Mouse (Mus musculus): ENCODE measurements at regions not wholly inside any gene's neighbourhood (a gene's known extent, or its start where the extent isn't known, plus 50 kb on each side); places are given as distances from the start of the nearest gene placed in this dataset.
A peak's percentile ranks its signal among the peaks of the same experiment; 100 is the strongest.

DNA sequence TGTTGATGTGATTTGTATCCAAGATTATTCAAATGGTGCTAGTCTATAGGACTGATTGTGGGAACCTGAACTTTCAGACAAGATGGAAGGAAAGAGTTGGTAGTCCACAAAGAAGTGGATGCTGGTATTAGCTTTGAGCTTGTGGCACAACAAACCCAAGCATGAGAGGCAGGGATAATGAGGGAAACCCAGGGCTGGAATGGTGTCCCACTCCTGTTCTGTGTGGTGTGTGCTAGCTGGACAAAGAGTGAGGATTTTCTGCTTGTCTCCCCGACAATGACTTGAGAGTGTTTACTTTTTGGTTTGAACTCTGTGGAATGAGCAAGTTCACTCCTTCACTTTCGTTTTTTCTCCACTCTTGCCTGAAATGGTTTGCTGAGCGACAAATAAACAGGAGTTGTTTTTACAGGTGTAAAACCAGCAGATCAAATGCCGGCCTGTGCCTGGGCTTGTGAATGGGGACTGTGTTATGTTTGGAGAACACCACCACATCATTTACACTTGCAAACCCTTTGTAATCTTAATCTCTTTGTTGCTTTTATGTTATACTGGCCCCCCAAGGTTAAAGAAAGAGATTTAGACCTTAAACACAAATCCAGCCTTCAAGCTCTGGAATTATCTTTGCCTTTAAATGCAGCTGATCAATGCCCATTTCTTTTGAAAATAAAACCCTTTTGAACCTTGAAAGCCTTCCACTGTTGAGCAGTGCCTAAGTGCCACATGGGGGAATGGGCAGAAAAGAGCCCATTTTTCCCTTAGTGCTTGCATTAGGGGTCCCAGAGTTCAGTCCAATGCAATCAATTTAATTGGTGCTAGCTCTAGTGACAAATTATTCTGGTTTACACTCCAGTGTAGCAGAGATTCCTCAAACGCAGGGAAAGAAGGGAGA, 349.4 kb downstream of the Bcl11a start:
- Histone ChIP-seq H3K9me3 (no peaks in the 10 kb centered on the region), H3K36me3 (no peaks in the 10 kb centered on the region), H3K4me3 (no peak overlapping the region), H3K4me1 (replicated peaks) (no peaks in the 10 kb centered on the region; the same call in 1 of the 2 replicates), H3K27ac (no peak overlapping the region), H3K27me3 (ENCODE audit: insufficient read depth, poor library complexity, severe bottlenecking) (peaks cover 6% of the 10 kb centered on the region; the same call in 1 of the 2 replicates)
- DNase-seq (ENCODE audit: low spot score), result no peak
- WGBS, result 27% methylated on average over 5 of the region's 5 CpGs

DNA sequence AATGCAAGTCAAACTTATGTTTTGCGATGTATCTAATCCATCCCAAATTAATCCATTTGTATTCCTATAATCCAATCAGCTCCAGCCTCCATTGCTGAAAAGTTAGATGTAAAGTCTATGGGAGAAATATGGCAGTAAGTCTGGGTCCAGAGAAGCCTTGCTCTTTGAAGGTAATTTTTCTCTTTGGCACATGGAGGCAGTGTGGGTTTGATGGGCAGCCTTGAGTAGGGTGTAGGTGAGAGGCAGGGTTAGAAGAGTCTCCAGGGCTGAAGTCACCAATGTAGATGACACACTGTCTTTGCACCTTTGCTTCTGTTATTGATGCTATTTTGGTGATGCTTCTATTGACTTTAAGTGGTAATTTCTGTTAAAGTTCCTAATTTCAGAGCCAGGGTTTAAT, 370.8 kb downstream of the Bcl11a start:
- WGBS, result 96% methylated on average over 1 of the region's 1 CpGs
- Histone ChIP-seq H3K4me3 (no peak overlapping the region), H3K36me3 (no peaks in the 10 kb centered on the region), H3K27ac (no peak overlapping the region), H3K27me3 (ENCODE audit: insufficient read depth, poor library complexity, severe bottlenecking) (no peaks in the 10 kb centered on the region), H3K9me3 (no peaks in the 10 kb centered on the region), H3K4me1 (replicated peaks) (peaks cover 4% of the 10 kb centered on the region)
- no peak for DNase-seq (ENCODE audit: low spot score)

DNA sequence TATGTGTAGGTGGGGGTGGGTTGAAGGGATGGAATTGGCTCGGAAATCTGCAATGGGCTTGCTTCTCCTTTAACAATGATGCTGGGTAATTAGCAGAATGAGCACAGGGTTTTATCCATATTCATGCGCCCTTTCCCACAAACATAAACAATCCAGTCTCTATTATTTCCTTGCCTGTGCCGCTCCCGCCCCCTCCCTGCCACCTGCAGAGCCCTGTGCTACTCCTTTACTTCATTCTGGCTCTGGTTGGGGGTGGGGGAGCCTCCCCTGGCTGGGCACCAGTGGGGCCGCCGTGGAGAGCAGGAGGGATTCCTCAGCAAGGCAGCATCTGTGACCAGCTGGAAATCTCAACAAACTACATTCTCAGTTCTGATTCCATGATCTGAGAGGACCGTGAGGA, 374.4 kb downstream of the Bcl11a start:
- Histone ChIP-seq H3K27me3 (ENCODE audit: insufficient read depth, poor library complexity, severe bottlenecking) (no peaks in the 10 kb centered on the region), H3K4me3 (no peak overlapping the region), H3K27ac (0 out of 2 replicates have a peak overlapping the region, but pooled peaks have one; percentile 3), H3K9me3 (no peaks in the 10 kb centered on the region), H3K4me1 (replicated peaks) (peaks cover 4% of the 10 kb centered on the region), H3K36me3 (no peaks in the 10 kb centered on the region)
- 34% methylated on average over 7 of the region's 7 CpGs for WGBS
- no peak for DNase-seq (ENCODE audit: low spot score)

DNA sequence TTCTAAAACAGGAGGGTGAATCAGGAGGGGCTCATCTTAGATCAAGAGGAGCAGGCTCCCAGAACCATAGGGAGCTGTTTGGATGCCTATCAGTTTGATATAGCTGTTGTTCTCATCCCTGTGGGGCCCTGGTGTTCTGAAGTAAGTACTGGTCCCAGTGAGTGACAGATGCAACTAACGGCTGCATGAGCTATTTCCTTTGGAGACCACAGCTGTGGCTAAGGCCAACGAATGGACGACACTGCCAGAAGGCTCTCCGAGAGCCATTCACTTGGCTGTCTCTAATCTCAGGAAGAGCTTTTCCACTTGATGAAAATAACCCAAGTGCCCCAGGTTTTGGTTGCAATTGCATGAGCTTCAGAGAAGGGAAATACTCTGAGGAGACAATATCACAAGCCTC, 386.8 kb downstream of the Bcl11a start:
- WGBS, result 78% methylated on average over 4 of the region's 4 CpGs
- H3K27ac ChIP-seq, result no peak overlapping the region
- no peaks in the 10 kb centered on the region for H3K36me3 ChIP-seq
- H3K27me3 ChIP-seq (ENCODE audit: insufficient read depth, poor library complexity, severe bottlenecking), result no peaks in the 10 kb centered on the region
- no peak overlapping the region for H3K4me3 ChIP-seq
- H3K9me3 ChIP-seq, result no peaks in the 10 kb centered on the region
- no peak for DNase-seq (ENCODE audit: low spot score)
- no peaks in the 10 kb centered on the region for H3K4me1 ChIP-seq (replicated peaks)

DNA sequence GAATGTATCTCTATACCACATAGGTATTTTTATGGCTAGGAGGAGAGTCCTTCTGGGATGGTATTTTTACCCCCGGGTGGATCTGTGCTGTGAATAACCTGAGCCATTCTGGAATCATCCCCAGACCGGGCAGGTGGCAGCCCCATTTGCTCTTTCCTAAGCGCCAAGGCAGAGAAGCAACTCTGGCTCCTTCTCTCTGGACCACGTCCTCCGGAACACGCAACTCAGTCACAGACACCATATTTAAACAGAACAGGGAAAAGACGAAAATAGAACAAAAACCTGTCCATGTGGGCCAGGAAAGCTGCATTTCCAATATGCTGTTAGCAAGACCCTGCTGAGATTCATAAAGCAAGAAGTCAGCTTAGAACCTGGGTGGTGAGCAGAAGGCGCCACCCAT, 389.6 kb downstream of the Bcl11a start:
- H3K4me1 ChIP-seq (replicated peaks), result no peaks in the 10 kb centered on the region
- no peak overlapping the region for H3K4me3 ChIP-seq
- H3K9me3 ChIP-seq, result no peaks in the 10 kb centered on the region
- no peak for DNase-seq (ENCODE audit: low spot score)
- no peak overlapping the region for H3K27ac ChIP-seq
- WGBS, result 93% methylated on average over 8 of the region's 8 CpGs
- no peaks in the 10 kb centered on the region for H3K27me3 ChIP-seq (ENCODE audit: insufficient read depth, poor library complexity, severe bottlenecking)
- H3K36me3 ChIP-seq, result no peaks in the 10 kb centered on the region

DNA sequence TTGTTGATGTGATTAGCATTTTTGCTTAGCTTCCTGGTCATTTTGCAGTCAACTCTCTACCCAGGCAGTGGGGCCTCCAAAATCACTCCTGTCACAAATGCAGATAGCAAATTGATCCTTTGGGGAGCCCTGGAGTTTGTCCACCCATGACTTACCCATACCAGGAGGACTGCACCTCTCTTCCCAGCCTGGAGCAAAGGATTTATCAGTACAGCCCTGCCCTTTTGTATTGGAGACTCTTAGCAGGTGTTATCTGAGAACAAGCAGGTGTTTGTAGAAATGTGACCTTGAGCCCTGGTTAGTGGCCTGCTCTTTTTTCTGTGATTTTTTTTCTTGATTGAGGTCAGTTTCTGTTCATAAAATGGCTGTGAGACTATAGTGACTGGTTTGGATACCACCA, 392.6 kb downstream of the Bcl11a start:
- Histone ChIP-seq H3K27ac (no peak overlapping the region), H3K4me1 (replicated peaks) (no peaks in the 10 kb centered on the region), H3K9me3 (no peaks in the 10 kb centered on the region), H3K27me3 (ENCODE audit: insufficient read depth, poor library complexity, severe bottlenecking) (no peaks in the 10 kb centered on the region), H3K4me3 (no peak overlapping the region), H3K36me3 (no peaks in the 10 kb centered on the region)
- no peak for DNase-seq (ENCODE audit: low spot score)

DNA sequence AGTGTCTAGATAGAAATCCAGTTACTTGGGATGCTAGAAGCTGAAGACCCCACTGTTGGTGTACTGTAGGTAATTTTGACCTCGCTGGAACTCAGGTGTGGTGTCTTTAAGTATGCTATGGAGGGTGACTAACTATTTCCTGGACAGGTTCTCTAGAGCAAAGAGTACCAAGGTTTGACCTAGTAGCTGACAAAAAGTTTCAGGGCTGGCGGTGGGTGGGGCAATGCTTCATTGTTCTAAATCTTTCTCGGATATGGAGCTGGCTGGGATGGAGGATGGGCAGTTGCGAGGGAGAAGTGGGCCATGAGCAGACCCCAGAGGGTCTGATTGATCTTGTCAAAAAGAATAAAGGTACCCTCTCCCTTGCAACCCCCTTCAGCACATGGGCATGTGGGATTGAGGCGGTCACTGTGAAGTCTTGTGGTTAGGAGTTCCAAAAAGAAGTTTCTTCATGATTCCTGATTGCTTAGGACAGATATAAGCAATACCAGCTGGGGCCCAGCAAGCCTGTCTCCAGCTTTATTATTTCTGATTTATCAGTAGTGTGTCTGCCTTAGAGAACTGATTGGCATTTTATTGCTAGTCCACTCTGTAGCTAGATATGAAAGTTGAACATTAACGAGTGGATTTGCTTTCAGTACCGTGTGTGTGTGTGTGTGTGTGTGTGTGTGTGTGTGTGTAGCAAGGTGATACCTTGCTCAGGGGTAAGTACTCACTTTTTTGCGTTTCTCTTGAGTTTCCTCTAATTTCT, 394.9 kb downstream of the Bcl11a start:
- Histone ChIP-seq H3K27me3 (ENCODE audit: insufficient read depth, poor library complexity, severe bottlenecking) (no peaks in the 10 kb centered on the region), H3K9me3 (no peaks in the 10 kb centered on the region), H3K4me3 (no peak overlapping the region), H3K36me3 (no peaks in the 10 kb centered on the region), H3K4me1 (replicated peaks) (no peaks in the 10 kb centered on the region), H3K27ac (no peak overlapping the region)
- DNase-seq (ENCODE audit: low spot score), result no peak
- WGBS, result 81% methylated on average over 8 of the region's 8 CpGs

DNA sequence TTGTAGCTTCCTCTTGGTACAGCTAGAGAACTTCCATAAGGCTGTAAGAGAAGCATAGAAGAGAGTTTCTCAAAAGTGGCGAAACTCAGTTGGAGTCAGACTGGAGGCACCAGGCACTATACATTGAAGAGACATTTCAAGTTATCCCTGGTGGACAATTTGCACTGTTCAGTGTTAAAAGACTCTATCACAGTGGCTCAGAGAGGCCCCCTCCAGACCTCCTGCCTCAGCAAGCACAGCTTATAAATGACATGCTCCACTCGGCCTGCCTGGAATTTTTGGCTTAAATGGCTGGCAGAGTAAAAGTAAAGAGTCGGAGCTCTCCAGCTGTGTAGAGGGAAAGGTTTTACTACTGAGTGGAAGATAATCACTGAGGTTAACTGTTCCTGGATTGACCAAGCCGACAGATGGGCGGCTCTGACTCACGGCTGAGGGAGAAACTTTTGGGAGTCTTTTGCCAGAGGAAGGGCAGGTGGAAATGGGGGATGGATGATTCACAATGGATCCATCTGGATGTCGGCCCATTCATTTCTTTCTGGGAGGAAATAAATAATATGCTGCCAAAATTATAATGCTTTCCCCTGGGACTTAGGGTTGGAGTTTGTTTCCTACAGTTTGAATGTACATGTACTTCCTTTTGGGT, 395.6 kb downstream of the Bcl11a start:
- Histone ChIP-seq H3K4me3 (no peak overlapping the region), H3K27ac (no peak overlapping the region), H3K27me3 (ENCODE audit: insufficient read depth, poor library complexity, severe bottlenecking) (no peaks in the 10 kb centered on the region), H3K9me3 (no peaks in the 10 kb centered on the region), H3K36me3 (no peaks in the 10 kb centered on the region), H3K4me1 (replicated peaks) (no peaks in the 10 kb centered on the region)
- 63% methylated on average over 7 of the region's 7 CpGs for WGBS
- DNase-seq (ENCODE audit: low spot score), result no peak

DNA sequence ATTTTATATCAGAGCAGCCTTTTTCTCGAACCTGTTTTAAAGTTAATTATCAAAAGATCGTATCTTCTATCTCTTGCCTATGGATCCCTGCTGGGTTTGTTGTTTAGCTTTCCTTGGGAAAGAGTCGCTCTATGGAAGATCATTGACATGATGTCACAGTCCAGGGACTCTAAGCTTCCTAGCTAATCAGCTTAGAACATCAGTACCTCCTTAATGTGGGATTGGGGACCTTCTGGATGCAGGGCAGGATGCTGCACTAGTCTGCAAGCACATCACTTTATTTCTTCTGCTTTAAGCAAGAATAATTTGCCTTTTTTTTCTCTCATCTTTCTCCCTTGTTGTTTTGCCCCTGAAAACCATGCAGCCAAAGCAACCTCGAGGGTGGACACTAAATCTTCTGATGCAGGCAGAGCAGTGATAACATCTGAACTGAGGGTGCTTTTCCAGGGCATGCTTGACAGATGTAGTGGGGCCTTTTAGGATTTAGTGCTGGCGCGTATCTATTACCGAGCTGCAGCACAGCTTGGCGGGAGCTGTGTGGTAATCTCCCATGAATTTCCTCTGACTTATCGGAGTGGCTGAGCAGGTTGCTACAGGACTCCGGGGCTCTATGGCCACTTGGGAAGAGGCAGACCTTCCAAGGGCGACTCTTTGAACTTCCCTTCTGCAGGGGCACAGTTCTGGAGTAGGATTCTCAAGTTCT, 425.0 kb downstream of the Bcl11a start:
- Histone ChIP-seq H3K4me3 (no peak overlapping the region), H3K27ac (no peak overlapping the region), H3K36me3 (no peaks in the 10 kb centered on the region), H3K9me3 (no peaks in the 10 kb centered on the region), H3K27me3 (ENCODE audit: insufficient read depth, poor library complexity, severe bottlenecking) (no peaks in the 10 kb centered on the region), H3K4me1 (replicated peaks) (no peaks in the 10 kb centered on the region)
- no peak for DNase-seq (ENCODE audit: low spot score)
- 71% methylated on average over 11 of the region's 11 CpGs for WGBS

DNA sequence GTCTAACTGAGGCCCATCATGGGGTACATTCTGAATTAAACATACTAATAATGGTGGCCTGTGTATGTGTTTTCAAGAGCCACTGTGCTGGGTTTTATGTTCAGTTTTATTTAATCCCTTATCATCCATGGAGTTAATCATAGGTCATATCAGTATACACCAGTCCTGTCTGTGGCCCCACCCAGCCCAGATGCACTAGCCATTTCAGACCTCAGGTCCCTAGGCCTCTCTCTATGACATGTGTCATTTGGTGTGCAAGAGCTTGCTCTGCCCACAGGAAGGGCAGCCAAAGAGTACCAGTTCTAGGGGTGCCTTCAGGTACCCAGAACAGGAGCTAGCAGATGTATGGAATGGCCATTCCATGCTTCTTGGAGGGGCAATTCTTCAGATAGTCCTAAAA, 437.7 kb downstream of the Bcl11a start:
- H3K36me3 ChIP-seq, result no peaks in the 10 kb centered on the region
- no peaks in the 10 kb centered on the region for H3K9me3 ChIP-seq
- H3K4me1 ChIP-seq (replicated peaks), result no peaks in the 10 kb centered on the region
- no peak overlapping the region for H3K27ac ChIP-seq
- no peak overlapping the region for H3K4me3 ChIP-seq
- H3K27me3 ChIP-seq (ENCODE audit: insufficient read depth, poor library complexity, severe bottlenecking), result no peaks in the 10 kb centered on the region
- DNase-seq (ENCODE audit: low spot score), result no peak

DNA sequence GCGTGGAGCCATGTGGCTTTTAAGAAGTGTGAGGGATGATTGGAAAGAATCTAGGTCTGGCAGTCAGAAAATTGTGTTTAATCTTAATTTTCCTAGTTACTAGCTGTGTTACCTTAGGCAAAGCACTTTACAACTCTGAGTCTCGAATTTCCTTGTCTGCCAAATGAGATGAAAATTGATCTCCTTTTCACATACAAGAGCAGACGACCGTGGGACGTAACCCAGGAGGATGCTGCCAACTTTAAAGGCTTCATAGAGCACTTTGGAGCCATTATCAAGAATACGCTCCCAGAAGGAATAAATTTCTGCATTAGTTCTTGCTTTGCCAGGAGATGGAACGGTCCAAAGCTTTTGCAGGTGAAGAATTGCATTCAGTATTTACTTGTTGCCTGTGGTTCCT, 457.6 kb downstream of the Bcl11a start:
- 80% methylated on average over 7 of the region's 7 CpGs for WGBS
- Histone ChIP-seq H3K27ac (no peak overlapping the region), H3K27me3 (ENCODE audit: insufficient read depth, poor library complexity, severe bottlenecking) (no peaks in the 10 kb centered on the region), H3K9me3 (no peaks in the 10 kb centered on the region), H3K4me3 (no peak overlapping the region), H3K4me1 (replicated peaks) (no peaks in the 10 kb centered on the region), H3K36me3 (no peaks in the 10 kb centered on the region)
- no peak for DNase-seq (ENCODE audit: low spot score)

DNA sequence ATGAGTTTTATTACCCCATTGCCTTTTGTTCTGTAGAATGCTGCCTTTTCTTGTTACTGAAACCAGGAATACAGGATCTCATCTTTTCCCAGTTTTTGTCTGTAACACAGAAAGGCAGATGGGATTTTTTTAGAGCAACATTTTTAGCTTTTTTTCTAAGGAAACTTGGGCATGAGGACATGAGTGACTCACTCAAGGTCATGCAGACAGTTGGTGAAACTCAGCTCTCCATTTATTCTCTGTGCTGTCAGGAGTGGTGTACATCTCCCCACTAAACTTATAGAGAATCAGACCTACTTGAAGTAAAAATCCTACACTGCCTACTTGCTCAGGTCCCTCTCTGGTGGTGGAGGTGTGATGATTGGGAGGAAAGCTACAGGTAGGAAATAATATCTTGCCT, 459.9 kb downstream of the Bcl11a start:
- DNase-seq (ENCODE audit: low spot score), result no peak
- no peaks in the 10 kb centered on the region for H3K36me3 ChIP-seq
- no peak overlapping the region for H3K4me3 ChIP-seq
- no peaks in the 10 kb centered on the region for H3K9me3 ChIP-seq
- no peak overlapping the region for H3K27ac ChIP-seq
- no peaks in the 10 kb centered on the region for H3K4me1 ChIP-seq (replicated peaks)
- H3K27me3 ChIP-seq (ENCODE audit: insufficient read depth, poor library complexity, severe bottlenecking), result no peaks in the 10 kb centered on the region

DNA sequence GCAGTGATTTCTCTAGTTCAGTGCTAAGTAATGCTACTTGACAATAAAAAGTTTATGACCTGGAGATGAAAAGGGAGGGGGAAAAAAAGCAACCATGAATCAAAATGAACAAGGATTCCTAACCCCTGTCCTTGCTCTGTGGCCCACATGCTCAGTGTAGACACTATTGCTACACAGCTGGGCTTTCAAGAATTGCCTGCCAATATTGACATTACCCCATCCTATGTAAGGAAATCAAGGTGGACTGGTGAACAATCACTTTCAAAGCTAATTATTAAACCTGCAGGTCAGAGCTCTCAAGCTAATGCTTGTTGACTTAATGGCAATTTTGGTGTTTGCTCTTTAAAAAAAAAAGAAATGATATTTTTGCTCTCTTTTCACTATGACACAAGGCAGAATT, 491.8 kb downstream of the Bcl11a start:
- Histone ChIP-seq H3K27me3 (ENCODE audit: insufficient read depth, poor library complexity, severe bottlenecking) (no peaks in the 10 kb centered on the region), H3K4me3 (no peak overlapping the region), H3K36me3 (no peaks in the 10 kb centered on the region), H3K27ac (no peak overlapping the region), H3K4me1 (replicated peaks) (peaks cover 6% of the 10 kb centered on the region; the same call in 1 of the 2 replicates), H3K9me3 (no peaks in the 10 kb centered on the region)
- DNase-seq (ENCODE audit: low spot score), result no peak
